Mouse (Mus musculus): ENCODE results near the gene Tgm4.

GRCm38 (mm10) chr9:123021636-123022379 lies 12.7 kb upstream of the Tgm4 start:
- TF ChIP-seq CTCF (IDR thresholded peaks at IDR 0.05; ENCODE audit: low read depth, low read length), result no peak
- TF ChIP-seq POLR2AphosphoS5 (IDR thresholded peaks at IDR 0.05; ENCODE audit: insufficient replicate concordance, low read depth, low read length), result no peak
